Mouse (Mus musculus): ENCODE measurements around the gene Enho.

DNA sequence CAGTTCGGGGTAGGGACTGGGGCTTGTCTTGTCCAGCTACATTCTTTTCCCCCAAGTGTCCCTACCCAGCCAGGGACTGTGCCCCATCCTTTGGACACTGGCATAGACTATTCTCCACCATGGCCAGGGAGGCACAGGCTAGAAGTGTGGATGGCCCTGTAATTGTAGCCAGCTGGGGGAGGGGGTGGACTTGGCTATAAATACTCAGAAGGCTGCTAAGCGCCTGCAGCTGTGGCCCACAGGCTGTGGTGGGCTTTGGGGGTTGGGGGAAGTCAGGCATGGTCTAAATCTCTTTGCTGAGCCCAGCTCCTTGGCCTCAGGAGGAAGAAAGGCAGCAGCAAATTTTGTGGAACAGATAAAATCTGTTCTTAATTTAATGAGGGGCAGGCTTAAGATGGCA lies 4.2 kb downstream of the Enho start:
- TF ChIP-seq POLR2A (IDR thresholded peaks at IDR 0.05; ENCODE audit: low read depth, low read length), result no peak
- TF ChIP-seq CTCF (IDR thresholded peaks at IDR 0.05; ENCODE audit: borderline replicate concordance, insufficient read depth, low read length), result no peak
